Mouse (Mus musculus): ENCODE results near the gene Nap1l4. TPM values are rescaled to one million over a fixed set of nuclear protein-coding genes. Genes with fewer than 3 reads are reported as not detected.
A peak's percentile ranks its signal among the peaks of the same experiment; 100 is the strongest.

Nap1l4 gene
- polyA plus RNA-seq, 1 experiment = 60.3 TPM

DNA sequence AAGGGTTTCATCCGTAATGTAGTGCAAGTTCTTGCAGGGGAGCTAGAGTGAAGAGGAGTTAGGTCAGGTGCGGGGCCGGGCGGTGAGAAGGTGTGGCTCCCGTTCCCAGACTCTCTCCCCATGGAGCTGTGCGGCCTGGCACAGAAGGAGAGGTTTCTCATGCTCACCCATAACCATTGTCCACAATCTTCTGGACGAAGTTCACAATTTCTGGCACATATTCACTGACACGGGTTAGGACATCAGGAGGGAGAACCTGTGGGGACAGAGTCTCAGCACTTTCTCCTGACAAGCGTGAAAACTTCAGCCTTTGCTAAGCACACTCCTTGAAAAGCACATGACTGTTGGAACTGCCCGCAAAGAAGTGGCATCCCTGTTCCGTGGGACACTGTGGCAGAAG lies 26.8 kb upstream of the Nap1l4 start:
- H3K4me3 ChIP-seq (ENCODE audit: control insufficient read depth, low read depth, low read length) = no peak overlapping the region
- H3K4me1 ChIP-seq (ENCODE audit: control insufficient read depth, insufficient read depth, low read length) = no peaks in the 10 kb centered on the region
- no peak overlapping the region for H3K27ac ChIP-seq (ENCODE audit: control insufficient read depth, insufficient read depth, low read depth, low read length)
- TF ChIP-seq CTCF (IDR thresholded peaks at IDR 0.05; ENCODE audit: control insufficient read depth, insufficient read depth, insufficient replicate concordance, low read depth, low read length) = no peak
- TF ChIP-seq POLR2A (IDR thresholded peaks at IDR 0.05; ENCODE audit: control insufficient read depth, low read depth, low read length) = no peak
- H3K36me3 ChIP-seq (ENCODE audit: control insufficient read depth, insufficient read depth, low read length) = no peaks in the 10 kb centered on the region; the same call in none of the 2 replicates
- no peaks in the 10 kb centered on the region for H3K27me3 ChIP-seq (ENCODE audit: control insufficient read depth, insufficient read depth, low read length)

DNA sequence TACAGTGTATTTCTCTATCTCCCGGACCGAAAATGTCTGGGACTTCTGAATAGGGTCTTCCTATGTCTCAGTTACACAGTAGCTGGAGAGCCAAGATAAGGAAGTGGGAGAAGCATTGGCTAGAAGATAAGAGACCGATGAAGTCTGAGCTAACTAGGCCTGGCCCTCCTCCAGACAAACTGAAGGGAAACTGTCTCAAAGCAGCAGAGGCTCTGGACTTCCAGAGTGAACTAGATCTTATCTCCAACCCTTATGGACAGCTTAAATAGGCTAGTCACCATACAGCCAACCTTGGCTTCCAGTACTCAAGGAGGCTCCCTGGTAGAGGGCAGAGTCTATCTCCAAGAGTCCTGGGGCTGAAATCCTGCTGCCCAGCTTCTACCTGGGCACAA lies 16.7 kb upstream of the Nap1l4 start:
- Histone ChIP-seq H3K4me1 (ENCODE audit: control insufficient read depth, insufficient read depth, low read length) (no peaks in the 10 kb centered on the region), H3K27ac (ENCODE audit: control insufficient read depth, insufficient read depth, low read depth, low read length) (no peak overlapping the region), H3K27me3 (ENCODE audit: control insufficient read depth, insufficient read depth, low read length) (no peaks in the 10 kb centered on the region), H3K36me3 (ENCODE audit: control insufficient read depth, insufficient read depth, low read length) (peaks cover 3% of the 10 kb centered on the region), H3K4me3 (ENCODE audit: control insufficient read depth, low read depth, low read length) (no peak overlapping the region)
- no peak for TF ChIP-seq POLR2A (IDR thresholded peaks at IDR 0.05; ENCODE audit: control insufficient read depth, low read depth, low read length)
- no peak for TF ChIP-seq CTCF (IDR thresholded peaks at IDR 0.05; ENCODE audit: control insufficient read depth, insufficient read depth, insufficient replicate concordance, low read depth, low read length)

DNA sequence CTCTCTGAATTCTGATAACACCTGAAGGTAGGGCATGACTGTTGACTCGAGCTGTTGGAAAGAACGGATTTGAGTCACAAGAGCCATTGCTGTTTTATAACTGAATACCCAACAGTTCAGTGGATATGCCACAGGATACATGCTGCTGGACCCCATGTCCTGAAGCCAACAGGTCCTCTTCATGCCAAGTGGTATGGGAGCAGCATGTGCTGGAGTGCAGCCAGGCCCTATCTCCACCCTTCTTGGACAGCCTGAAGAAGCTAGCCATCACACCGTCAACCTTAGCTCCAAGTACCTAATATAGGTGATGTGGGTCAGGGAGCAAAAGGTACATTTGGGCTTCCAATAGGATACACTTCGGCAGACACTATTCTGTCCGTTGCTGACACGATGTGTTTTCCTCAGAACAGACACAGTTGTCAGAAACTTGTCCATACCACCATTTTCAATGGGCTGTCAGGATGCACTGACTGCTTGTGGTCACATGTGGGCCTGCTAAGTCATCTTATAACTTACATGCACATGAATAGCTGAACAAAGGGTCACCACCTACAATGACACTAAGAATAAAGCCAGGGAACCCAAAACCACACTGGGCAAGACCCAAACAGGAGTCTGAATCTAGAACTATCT lies 16.2 kb upstream of the Nap1l4 start:
- no peaks in the 10 kb centered on the region for H3K27me3 ChIP-seq (ENCODE audit: control insufficient read depth, insufficient read depth, low read length)
- no peak for TF ChIP-seq POLR2A (IDR thresholded peaks at IDR 0.05; ENCODE audit: control insufficient read depth, low read depth, low read length)
- no peak for TF ChIP-seq CTCF (IDR thresholded peaks at IDR 0.05; ENCODE audit: control insufficient read depth, insufficient read depth, insufficient replicate concordance, low read depth, low read length)
- H3K27ac ChIP-seq (ENCODE audit: control insufficient read depth, insufficient read depth, low read depth, low read length) = no peak overlapping the region
- H3K4me3 ChIP-seq (ENCODE audit: control insufficient read depth, low read depth, low read length) = no peak overlapping the region
- no peaks in the 10 kb centered on the region for H3K4me1 ChIP-seq (ENCODE audit: control insufficient read depth, insufficient read depth, low read length)
- H3K36me3 ChIP-seq (ENCODE audit: control insufficient read depth, insufficient read depth, low read length) = peaks cover 3% of the 10 kb centered on the region

DNA sequence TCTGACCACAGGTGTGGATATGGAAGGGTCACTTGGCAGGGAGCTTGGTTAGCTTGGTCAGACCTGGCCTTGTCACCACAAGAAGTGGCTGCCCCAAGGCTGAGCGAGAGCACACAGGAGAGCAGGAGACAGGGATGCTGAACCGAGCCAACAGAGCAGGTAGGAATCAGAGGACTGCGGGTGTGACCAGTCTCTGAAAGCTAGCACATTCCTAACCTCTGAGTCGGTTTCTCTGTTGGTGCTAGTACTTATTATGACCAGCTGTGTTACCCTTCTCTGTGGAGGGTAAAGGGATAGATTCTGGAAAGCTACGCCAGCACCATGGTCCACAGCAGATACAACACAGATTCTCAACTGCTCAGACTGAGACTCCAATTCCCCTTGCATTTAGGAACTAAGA lies 14.9 kb upstream of the Nap1l4 start:
- TF ChIP-seq CTCF (IDR thresholded peaks at IDR 0.05; ENCODE audit: control insufficient read depth, insufficient read depth, insufficient replicate concordance, low read depth, low read length) = no peak
- TF ChIP-seq POLR2A (IDR thresholded peaks at IDR 0.05; ENCODE audit: control insufficient read depth, low read depth, low read length) = no peak
- H3K4me1 ChIP-seq (ENCODE audit: control insufficient read depth, insufficient read depth, low read length) = no peaks in the 10 kb centered on the region
- H3K36me3 ChIP-seq (ENCODE audit: control insufficient read depth, insufficient read depth, low read length) = peaks cover 1% of the 10 kb centered on the region
- no peak overlapping the region for H3K4me3 ChIP-seq (ENCODE audit: control insufficient read depth, low read depth, low read length)
- H3K27me3 ChIP-seq (ENCODE audit: control insufficient read depth, insufficient read depth, low read length) = no peaks in the 10 kb centered on the region
- no peak overlapping the region for H3K27ac ChIP-seq (ENCODE audit: control insufficient read depth, insufficient read depth, low read depth, low read length)

DNA sequence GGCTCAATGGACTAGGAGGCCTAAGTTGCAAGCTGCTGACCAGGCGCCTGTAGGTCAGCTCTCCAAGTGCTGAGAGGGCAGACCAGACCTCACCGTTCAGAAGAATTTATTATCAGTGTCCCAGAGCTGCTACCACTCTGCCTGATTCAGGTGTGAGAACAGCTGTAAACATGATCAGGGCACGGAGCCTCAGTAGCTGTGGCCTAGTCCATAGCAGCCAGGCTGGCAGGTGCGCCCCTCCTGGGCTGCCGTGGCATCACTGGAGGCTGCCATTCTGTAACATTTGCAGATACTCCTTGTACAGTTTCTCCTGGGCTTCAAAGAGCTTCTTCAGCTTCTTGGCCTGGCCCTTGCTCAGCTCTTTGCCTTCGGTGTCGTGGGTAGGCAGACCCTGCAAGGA lies 8.7 kb upstream of the Nap1l4 start:
- H3K4me3 ChIP-seq (ENCODE audit: control insufficient read depth, low read depth, low read length) = no peak overlapping the region
- H3K4me1 ChIP-seq (ENCODE audit: control insufficient read depth, insufficient read depth, low read length) = no peaks in the 10 kb centered on the region
- no peaks in the 10 kb centered on the region for H3K27me3 ChIP-seq (ENCODE audit: control insufficient read depth, insufficient read depth, low read length)
- H3K36me3 ChIP-seq (ENCODE audit: control insufficient read depth, insufficient read depth, low read length) = no peaks in the 10 kb centered on the region; the same call in 1 of the 2 replicates
- no peak overlapping the region for H3K27ac ChIP-seq (ENCODE audit: control insufficient read depth, insufficient read depth, low read depth, low read length)
- TF ChIP-seq POLR2A (IDR thresholded peaks at IDR 0.05; ENCODE audit: control insufficient read depth, low read depth, low read length) = no peak
- no peak for TF ChIP-seq CTCF (IDR thresholded peaks at IDR 0.05; ENCODE audit: control insufficient read depth, insufficient read depth, insufficient replicate concordance, low read depth, low read length)

DNA sequence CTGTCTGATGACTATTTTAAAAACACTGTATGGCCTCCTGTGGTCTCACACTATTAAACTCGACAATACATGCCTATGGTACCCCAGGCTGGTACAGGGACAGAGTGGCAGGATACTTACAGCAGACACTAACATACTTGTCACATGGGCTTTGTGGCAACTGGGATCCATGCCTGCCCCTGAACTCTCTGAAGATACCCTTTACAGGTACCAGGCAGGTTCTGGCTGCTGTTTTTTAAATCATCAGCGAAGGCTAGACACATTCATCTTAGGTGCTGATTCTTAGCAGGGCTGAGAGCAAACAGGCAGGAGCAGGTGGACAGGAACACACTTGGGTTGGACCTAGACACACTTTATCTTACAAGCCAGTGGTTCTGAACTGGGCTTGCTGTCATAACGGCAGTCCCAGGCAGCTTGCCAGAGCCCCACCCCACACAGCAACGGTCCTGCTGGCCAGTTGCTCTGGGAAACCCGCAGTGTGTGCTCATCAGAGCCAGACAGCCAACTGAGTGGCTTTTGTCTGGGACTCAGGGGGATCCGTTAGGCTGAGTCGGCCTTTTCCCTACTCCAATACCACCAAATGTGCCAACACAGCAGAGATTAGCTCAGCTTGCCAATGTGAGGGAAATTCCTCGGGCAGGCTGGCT lies 8.2 kb upstream of the Nap1l4 start:
- H3K27ac ChIP-seq (ENCODE audit: control insufficient read depth, insufficient read depth, low read depth, low read length) = no peak overlapping the region
- no peaks in the 10 kb centered on the region; the same call in 1 of the 2 replicates for H3K36me3 ChIP-seq (ENCODE audit: control insufficient read depth, insufficient read depth, low read length)
- no peaks in the 10 kb centered on the region for H3K4me1 ChIP-seq (ENCODE audit: control insufficient read depth, insufficient read depth, low read length)
- TF ChIP-seq CTCF (IDR thresholded peaks at IDR 0.05; ENCODE audit: control insufficient read depth, insufficient read depth, insufficient replicate concordance, low read depth, low read length) = no peak
- no peak for TF ChIP-seq POLR2A (IDR thresholded peaks at IDR 0.05; ENCODE audit: control insufficient read depth, low read depth, low read length)
- H3K27me3 ChIP-seq (ENCODE audit: control insufficient read depth, insufficient read depth, low read length) = no peaks in the 10 kb centered on the region
- no peak overlapping the region for H3K4me3 ChIP-seq (ENCODE audit: control insufficient read depth, low read depth, low read length)

DNA sequence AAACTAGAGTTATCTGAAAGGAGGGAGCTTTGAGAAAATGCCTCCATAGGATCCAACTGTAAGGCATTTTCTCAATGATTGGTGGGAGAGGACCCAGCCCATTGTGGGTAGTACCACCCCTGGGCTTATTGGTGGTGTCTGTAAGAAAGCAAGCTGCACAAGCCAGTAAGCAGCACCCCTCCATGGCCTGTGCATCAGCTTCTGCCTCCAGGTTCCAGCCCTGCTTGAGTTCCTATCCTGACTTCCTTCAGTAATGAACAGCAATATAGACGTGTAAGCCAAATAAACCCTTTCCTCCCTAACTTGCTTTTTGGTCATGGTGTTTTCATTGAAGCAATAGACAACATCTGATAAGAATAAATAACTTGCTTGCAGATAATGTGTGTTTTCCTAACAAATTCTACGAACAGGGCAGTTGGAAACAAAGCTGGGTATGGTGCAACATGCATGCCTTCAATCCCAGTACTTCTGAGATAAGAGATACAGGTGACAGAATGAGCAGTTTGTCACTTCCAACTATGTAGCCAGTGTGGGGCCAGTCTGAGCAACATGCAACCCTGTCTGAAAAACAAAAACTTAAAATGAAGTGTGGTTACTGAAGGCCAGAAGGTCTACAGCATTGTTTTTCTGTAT lies 798 bp upstream of the Nap1l4 start:
- H3K27me3 ChIP-seq (ENCODE audit: control insufficient read depth, insufficient read depth, low read length) = no peaks in the 10 kb centered on the region
- peaks cover 8% of the 10 kb centered on the region for H3K4me1 ChIP-seq (ENCODE audit: control insufficient read depth, insufficient read depth, low read length)
- peak overlapping the region; percentile 96 for H3K4me3 ChIP-seq (ENCODE audit: control insufficient read depth, low read depth, low read length)
- H3K27ac ChIP-seq (ENCODE audit: control insufficient read depth, insufficient read depth, low read depth, low read length) = peak overlapping the region; percentile 92
- H3K36me3 ChIP-seq (ENCODE audit: control insufficient read depth, insufficient read depth, low read length) = peaks cover 2% of the 10 kb centered on the region; the same call in 1 of the 2 replicates
- TF ChIP-seq CTCF (IDR thresholded peaks at IDR 0.05; ENCODE audit: control insufficient read depth, insufficient read depth, insufficient replicate concordance, low read depth, low read length) (no peak), POLR2A (IDR thresholded peaks at IDR 0.05; ENCODE audit: control insufficient read depth, low read depth, low read length) (no peak)

Data from testis, adult 2 months (tissue).